Mouse (Mus musculus): ENCODE results near the gene Snx32. TPM values are rescaled to one million over a fixed set of nuclear protein-coding genes. Genes with fewer than 3 reads are reported as not detected.
A peak's percentile ranks its signal among the peaks of the same experiment; 100 is the strongest.

Gene Snx32
- polyA plus RNA-seq (2014; fragmentation: Nextera tagmentation; extraction: Ambion mirVana), result 8.7 and 9.8 TPM in 2 replicates

GRCm38 (mm10) chr19:5510031-5511026, at the start of gene Snx32:
Snx32 (minus strand) TSS chr19:5510538.
- 2% methylated on average over 47 of the region's 47 CpGs for WGBS
- H3K27ac ChIP-seq (replicated peaks; ENCODE audit: low read depth, low read length), result no peak within 1 kb of the TSS
- peak within 1 kb of the TSS; percentile 55 for H3K9ac ChIP-seq (replicated peaks; ENCODE audit: low read length)
- H3K4me2 ChIP-seq (ENCODE audit: low read depth, low read length), result peak within 1 kb of the TSS; percentile 69
- H3K27me3 ChIP-seq (ENCODE audit: control insufficient read depth, insufficient read depth, low read length), result no peaks in the 10 kb centered on the region
- H3K4me1 ChIP-seq (ENCODE audit: control insufficient read depth, insufficient read depth, low read length), result no peaks in the 10 kb centered on the region
- peak within 1 kb of the TSS; percentile 34 for H3K4me3 ChIP-seq (ENCODE audit: low read depth, low read length)
- DNase-seq (ENCODE audit: low spot score) (peak; percentile 96), ATAC-seq (replicated peaks; ENCODE audit: insufficient number of reproducible peaks, low FRiP score, low TSS enrichment, low read depth) (peak; percentile 99)
- H3K9me3 ChIP-seq (replicated peaks; ENCODE audit: control insufficient read depth, low read length), result no peaks in the 10 kb centered on the region
- H3K36me3 ChIP-seq (replicated peaks; ENCODE audit: control insufficient read depth, insufficient read depth, low read depth, low read length), result no peaks in the 10 kb centered on the region

GRCm38 (mm10) chr19:5559631-5560456, 49.5 kb upstream of the Snx32 start:
- no peak for ATAC-seq (replicated peaks; ENCODE audit: insufficient number of reproducible peaks, low FRiP score, low TSS enrichment, low read depth)
- Histone ChIP-seq H3K9me3 (replicated peaks; ENCODE audit: control insufficient read depth, low read length) (no peaks in the 10 kb centered on the region), H3K27ac (replicated peaks; ENCODE audit: low read depth, low read length) (no peak overlapping the region), H3K36me3 (replicated peaks; ENCODE audit: control insufficient read depth, insufficient read depth, low read depth, low read length) (no peaks in the 10 kb centered on the region), H3K27me3 (ENCODE audit: control insufficient read depth, insufficient read depth, low read length) (peaks cover 64% of the 10 kb centered on the region), H3K4me1 (ENCODE audit: control insufficient read depth, insufficient read depth, low read length) (0 out of 2 replicates have a peak, but pooled peaks cover 2% of the 10 kb centered on the region), H3K9ac (replicated peaks; ENCODE audit: low read length) (0 out of 2 replicates have a peak overlapping the region, but pooled peaks have one; percentile 1), H3K4me3 (ENCODE audit: low read depth, low read length) (peak overlapping the region; percentile 26), H3K4me2 (ENCODE audit: low read depth, low read length) (peak overlapping the region; percentile 71)
- peak; percentile 10 for DNase-seq (ENCODE audit: low spot score)
- 1% methylated on average over 64 of the region's 69 CpGs for WGBS

- no peaks in the 10 kb centered on the region for H3K9me3 ChIP-seq (replicated peaks; ENCODE audit: control insufficient read depth, low read length)
- H3K4me2 ChIP-seq (ENCODE audit: low read depth, low read length), result no peak overlapping the region
- H3K9ac ChIP-seq (replicated peaks; ENCODE audit: low read length), result no peak overlapping the region
- ATAC-seq (replicated peaks; ENCODE audit: insufficient number of reproducible peaks, low FRiP score, low TSS enrichment, low read depth), result no peak
- peaks cover 64% of the 10 kb centered on the region for H3K27me3 ChIP-seq (ENCODE audit: control insufficient read depth, insufficient read depth, low read length)
- 0 out of 2 replicates have a peak, but pooled peaks cover 2% of the 10 kb centered on the region for H3K4me1 ChIP-seq (ENCODE audit: control insufficient read depth, insufficient read depth, low read length)
- 13% methylated on average over 8 of the region's 8 CpGs for WGBS
- H3K4me3 ChIP-seq (ENCODE audit: low read depth, low read length), result no peak overlapping the region
- no peak for DNase-seq (ENCODE audit: low spot score)
- H3K36me3 ChIP-seq (replicated peaks; ENCODE audit: control insufficient read depth, insufficient read depth, low read depth, low read length), result no peaks in the 10 kb centered on the region
- no peak overlapping the region for H3K27ac ChIP-seq (replicated peaks; ENCODE audit: low read depth, low read length)
Observed at GRCm38 (mm10) chr19:5559229-5559628, 48.9 kb upstream of the Snx32 start.

DNA sequence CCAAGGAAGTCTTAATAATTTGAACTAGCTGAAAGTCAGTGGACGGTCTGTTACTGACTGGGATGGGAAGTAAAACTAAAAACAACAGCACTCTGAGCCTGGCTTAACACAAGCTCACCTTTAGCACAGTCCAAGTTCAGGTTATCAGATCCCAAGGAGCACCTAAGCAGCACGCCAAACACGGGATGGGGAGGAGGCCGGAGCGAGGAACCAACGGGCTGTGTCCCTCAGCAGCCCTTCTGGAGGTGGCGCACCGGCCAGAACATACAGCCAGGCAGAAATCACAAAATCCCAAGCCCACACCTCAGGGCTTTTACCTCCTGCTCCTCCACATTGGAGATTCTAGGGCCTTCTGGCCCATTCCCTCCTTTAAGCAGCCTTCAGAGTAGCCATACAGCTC, 48.4 kb upstream of the Snx32 start:
- Histone ChIP-seq H3K4me2 (ENCODE audit: low read depth, low read length) (no peak overlapping the region), H3K36me3 (replicated peaks; ENCODE audit: control insufficient read depth, insufficient read depth, low read depth, low read length) (no peaks in the 10 kb centered on the region), H3K4me1 (ENCODE audit: control insufficient read depth, insufficient read depth, low read length) (0 out of 2 replicates have a peak, but pooled peaks cover 2% of the 10 kb centered on the region), H3K27ac (replicated peaks; ENCODE audit: low read depth, low read length) (no peak overlapping the region), H3K9me3 (replicated peaks; ENCODE audit: control insufficient read depth, low read length) (no peaks in the 10 kb centered on the region), H3K27me3 (ENCODE audit: control insufficient read depth, insufficient read depth, low read length) (peaks cover 59% of the 10 kb centered on the region), H3K4me3 (ENCODE audit: low read depth, low read length) (no peak overlapping the region), H3K9ac (replicated peaks; ENCODE audit: low read length) (no peak overlapping the region)
- ATAC-seq (replicated peaks; ENCODE audit: insufficient number of reproducible peaks, low FRiP score, low TSS enrichment, low read depth) (no peak), DNase-seq (ENCODE audit: low spot score) (no peak)
- 63% methylated on average over 8 of the region's 8 CpGs for WGBS

DNA sequence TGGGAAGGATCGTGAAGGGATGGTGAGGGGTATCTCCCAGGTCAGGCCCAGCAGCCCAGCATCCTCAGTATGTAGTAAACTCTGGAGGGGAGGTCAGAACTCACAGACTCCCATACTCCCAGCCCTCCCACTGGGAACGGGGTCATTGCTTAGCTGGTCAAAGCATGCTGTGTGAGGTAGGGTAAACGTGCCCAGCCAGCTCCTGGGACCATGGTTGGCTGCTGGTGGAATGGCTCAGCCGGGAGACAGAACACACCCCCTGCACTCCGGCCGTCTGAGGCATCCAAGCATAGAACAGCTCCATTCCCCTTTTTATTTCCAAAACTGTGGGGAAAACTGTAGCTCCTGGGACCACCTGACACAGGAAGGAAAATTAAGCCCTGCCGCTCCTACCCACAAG, 47.8 kb upstream of the Snx32 start:
- H3K27ac ChIP-seq (replicated peaks; ENCODE audit: low read depth, low read length), result no peak overlapping the region
- H3K4me3 ChIP-seq (ENCODE audit: low read depth, low read length), result no peak overlapping the region
- H3K36me3 ChIP-seq (replicated peaks; ENCODE audit: control insufficient read depth, insufficient read depth, low read depth, low read length), result no peaks in the 10 kb centered on the region
- peaks cover 57% of the 10 kb centered on the region for H3K27me3 ChIP-seq (ENCODE audit: control insufficient read depth, insufficient read depth, low read length)
- no peak overlapping the region for H3K9ac ChIP-seq (replicated peaks; ENCODE audit: low read length)
- H3K4me1 ChIP-seq (ENCODE audit: control insufficient read depth, insufficient read depth, low read length), result 0 out of 2 replicates have a peak, but pooled peaks cover 2% of the 10 kb centered on the region
- H3K9me3 ChIP-seq (replicated peaks; ENCODE audit: control insufficient read depth, low read length), result no peaks in the 10 kb centered on the region
- H3K4me2 ChIP-seq (ENCODE audit: low read depth, low read length), result no peak overlapping the region
- 37% methylated on average over 7 of the region's 7 CpGs for WGBS
- ATAC-seq (replicated peaks; ENCODE audit: insufficient number of reproducible peaks, low FRiP score, low TSS enrichment, low read depth), result no peak
- DNase-seq (ENCODE audit: low spot score), result no peak

GRCm38 (mm10) chr19:5554212-5554611, 43.9 kb upstream of the Snx32 start:
- ATAC-seq (replicated peaks; ENCODE audit: insufficient number of reproducible peaks, low FRiP score, low TSS enrichment, low read depth), result no peak

DNA sequence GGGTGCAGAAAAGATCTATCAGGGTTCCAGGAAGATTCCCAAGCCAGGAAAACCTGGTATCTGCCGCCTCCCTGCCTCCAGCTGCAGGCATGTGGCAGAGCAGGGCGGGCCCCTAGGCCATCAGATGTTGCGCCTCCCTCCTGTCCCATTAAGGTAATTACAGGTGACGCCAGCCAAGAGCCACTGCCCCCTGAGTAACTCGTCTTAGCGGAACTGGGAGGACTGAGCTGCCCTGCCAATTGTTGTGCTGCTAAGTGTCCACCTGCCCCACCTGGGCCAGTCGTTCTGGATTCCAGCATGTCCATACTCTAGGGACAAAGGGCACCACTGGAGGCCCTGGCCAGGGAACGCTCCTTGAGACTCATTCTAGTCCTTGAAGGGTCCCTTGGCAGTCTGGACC, 43.5 kb upstream of the Snx32 start:
- ATAC-seq (replicated peaks; ENCODE audit: insufficient number of reproducible peaks, low FRiP score, low TSS enrichment, low read depth) (no peak), DNase-seq (ENCODE audit: low spot score) (no peak)
- Histone ChIP-seq H3K4me3 (ENCODE audit: low read depth, low read length) (no peak overlapping the region), H3K36me3 (replicated peaks; ENCODE audit: control insufficient read depth, insufficient read depth, low read depth, low read length) (no peaks in the 10 kb centered on the region), H3K4me2 (ENCODE audit: low read depth, low read length) (no peak overlapping the region), H3K27ac (replicated peaks; ENCODE audit: low read depth, low read length) (no peak overlapping the region), H3K9ac (replicated peaks; ENCODE audit: low read length) (no peak overlapping the region), H3K9me3 (replicated peaks; ENCODE audit: control insufficient read depth, low read length) (no peaks in the 10 kb centered on the region), H3K27me3 (ENCODE audit: control insufficient read depth, insufficient read depth, low read length) (peaks cover 14% of the 10 kb centered on the region), H3K4me1 (ENCODE audit: control insufficient read depth, insufficient read depth, low read length) (no peaks in the 10 kb centered on the region)
- 47% methylated on average over 8 of the region's 8 CpGs for WGBS

More at GRCm38 (mm10) chr19:5554212-5554611, 43.9 kb upstream of the Snx32 start:
- Histone ChIP-seq H3K27ac (replicated peaks; ENCODE audit: low read depth, low read length) (no peak overlapping the region), H3K4me3 (ENCODE audit: low read depth, low read length) (no peak overlapping the region), H3K4me2 (ENCODE audit: low read depth, low read length) (no peak overlapping the region), H3K9ac (replicated peaks; ENCODE audit: low read length) (no peak overlapping the region), H3K9me3 (replicated peaks; ENCODE audit: control insufficient read depth, low read length) (no peaks in the 10 kb centered on the region), H3K27me3 (ENCODE audit: control insufficient read depth, insufficient read depth, low read length) (peaks cover 19% of the 10 kb centered on the region), H3K4me1 (ENCODE audit: control insufficient read depth, insufficient read depth, low read length) (no peaks in the 10 kb centered on the region), H3K36me3 (replicated peaks; ENCODE audit: control insufficient read depth, insufficient read depth, low read depth, low read length) (no peaks in the 10 kb centered on the region)
- DNase-seq (ENCODE audit: low spot score), result no peak
- WGBS, result 74% methylated on average over 14 of the region's 14 CpGs
